Mouse (Mus musculus): ENCODE results near the gene Olfr1184. TPM values are rescaled to one million over a fixed set of nuclear protein-coding genes. Genes with fewer than 3 reads are reported as not detected.

Gene Olfr1184
- polyA plus RNA-seq (2015; fragmentation: Nextera tagmentation; extraction: Ambion mirVana), result not detected in 2 replicates

DNA sequence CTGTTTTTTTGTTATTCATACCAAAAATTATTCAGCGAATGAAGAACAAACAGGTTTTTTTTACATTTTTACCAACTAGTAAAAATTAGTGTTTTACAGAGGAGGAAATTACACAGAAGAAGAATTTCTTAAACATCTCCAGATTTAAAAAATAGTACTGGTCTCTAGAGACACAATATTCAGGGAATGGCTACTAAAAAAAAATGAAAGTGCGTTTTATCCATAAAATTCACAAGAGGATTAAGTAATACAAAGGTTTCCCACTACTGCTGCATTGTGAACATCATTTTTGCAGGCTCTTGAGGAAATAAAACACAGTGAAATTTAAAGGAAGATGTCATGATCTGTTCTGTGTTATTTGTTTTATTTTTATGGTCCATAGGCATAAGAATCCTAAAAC, at the start of gene Olfr1184:
TSS of gene Olfr1184 (plus strand) at position 301 of the 400 bp plus-strand sequence.

DNA sequence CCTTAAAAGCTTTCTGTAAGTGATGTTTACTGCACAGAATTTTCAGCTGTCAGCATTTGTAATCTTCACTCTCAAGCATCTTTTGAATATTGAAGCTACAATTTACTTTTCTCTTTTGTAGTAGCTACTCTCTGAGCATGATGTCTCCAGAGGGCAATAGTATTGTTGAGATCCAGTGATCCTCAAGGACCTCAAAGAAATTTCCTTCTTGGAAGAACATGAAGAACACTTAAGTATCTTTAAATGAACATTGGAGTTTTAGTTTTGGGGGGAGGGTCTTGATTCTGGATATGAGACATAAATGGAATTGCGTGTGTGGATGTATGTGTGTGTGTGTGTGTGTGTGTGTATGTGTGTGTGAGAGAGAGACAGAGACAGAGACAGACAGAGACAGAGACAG, 34.4 kb upstream of the Olfr1184 start, which contains the start of gene Gm13757:
TSS of gene Gm13757 (minus strand) at position 101 of the 400 bp plus-strand sequence.

DNA sequence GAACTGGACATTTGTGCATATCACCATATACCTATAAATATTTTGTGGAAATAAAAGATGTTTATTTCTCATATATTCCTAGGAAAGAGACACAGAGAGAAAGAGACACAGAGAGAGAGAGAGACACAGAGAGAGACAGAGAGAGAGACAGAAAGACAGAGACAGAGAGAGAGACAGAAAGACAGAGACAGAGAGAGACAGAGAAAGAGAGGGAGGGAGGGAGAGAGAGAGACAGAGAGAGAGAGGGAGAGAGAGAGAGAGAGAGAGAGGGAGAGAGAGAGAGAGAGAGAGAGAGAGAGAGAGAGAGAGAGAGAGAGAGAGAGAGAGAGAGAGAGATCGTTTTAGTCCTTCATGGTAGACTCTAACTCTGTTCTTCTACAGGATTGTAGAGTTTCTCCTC, 28.8 kb upstream of the Olfr1184 start, which contains the start of gene Olfr1183:
TSS of gene Olfr1183 (plus strand) at position 301 of the 400 bp plus-strand sequence.

DNA sequence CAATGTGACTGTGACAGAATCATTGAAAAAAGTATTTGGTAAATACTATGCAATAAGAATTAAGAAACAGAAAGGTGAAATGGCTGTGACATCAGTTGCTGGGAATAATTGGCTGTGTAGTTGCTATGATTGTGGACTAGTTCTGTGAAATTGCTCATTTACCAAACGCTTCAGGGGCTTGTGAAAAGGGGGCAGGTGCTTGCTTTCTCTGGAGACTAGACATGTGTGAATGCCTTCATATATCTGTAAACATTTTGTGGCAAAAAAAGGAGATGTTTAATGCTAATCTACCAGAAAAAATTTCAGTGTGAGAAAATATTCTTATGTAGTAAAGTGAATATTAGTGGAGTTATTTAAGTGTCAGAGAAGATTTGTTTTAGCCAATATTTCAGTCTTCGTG, 9.6 kb downstream of the Olfr1184 start, which contains the start of gene Olfr1185-ps1:
TSS of gene Olfr1185-ps1 (plus strand) at position 301 of the 400 bp plus-strand sequence.

DNA sequence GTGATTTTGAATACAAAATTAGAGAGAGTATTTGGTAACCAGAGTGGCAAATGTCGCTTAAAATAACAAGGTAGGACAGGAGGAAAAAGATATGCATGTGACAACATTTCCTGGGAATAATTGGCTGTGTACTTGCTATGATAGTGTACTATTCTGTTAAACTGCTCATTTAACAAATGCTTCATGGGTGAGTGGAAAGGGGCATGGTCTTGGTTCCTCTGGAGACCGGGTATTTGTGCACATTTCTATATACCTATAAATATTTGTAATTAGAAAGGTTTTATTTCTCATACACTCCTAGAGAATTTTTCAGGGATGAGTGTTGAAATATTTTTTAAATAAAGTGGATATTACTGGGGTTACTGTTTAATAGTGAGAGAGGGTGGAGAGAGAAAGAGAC, 34.9 kb downstream of the Olfr1184 start, which contains the start of gene Olfr1186:
TSS of gene Olfr1186 (plus strand) at position 301 of the 400 bp plus-strand sequence.

Other genes with a start within 250 kb of the Olfr1184 start
- gene Olfr1173, start 203.7 kb upstream of the Olfr1184 start, polyA plus RNA-seq (2015; fragmentation: Nextera tagmentation; extraction: Ambion mirVana), result not detected in 2 replicates
- not detected in 2 replicates for gene Olfr1174-ps, start 168.5 kb upstream of the Olfr1184 start, polyA plus RNA-seq (2015; fragmentation: Nextera tagmentation; extraction: Ambion mirVana)
- not detected in 2 replicates for gene Olfr1175-ps, start 156.4 kb upstream of the Olfr1184 start, polyA plus RNA-seq (2015; fragmentation: Nextera tagmentation; extraction: Ambion mirVana)
- gene Olfr1176, start 146.9 kb upstream of the Olfr1184 start, polyA plus RNA-seq (2015; fragmentation: Nextera tagmentation; extraction: Ambion mirVana), result not detected in 2 replicates
- not detected in 2 replicates for gene Olfr1177-ps, start 137.1 kb upstream of the Olfr1184 start, polyA plus RNA-seq (2015; fragmentation: Nextera tagmentation; extraction: Ambion mirVana)
- not detected in 2 replicates for gene Olfr1178, start 96.5 kb upstream of the Olfr1184 start, polyA plus RNA-seq (2015; fragmentation: Nextera tagmentation; extraction: Ambion mirVana)
- gene Olfr1179, start 77.1 kb upstream of the Olfr1184 start, polyA plus RNA-seq (2015; fragmentation: Nextera tagmentation; extraction: Ambion mirVana), result not detected in 2 replicates
- gene Olfr1180, start 64.4 kb upstream of the Olfr1184 start, polyA plus RNA-seq (2015; fragmentation: Nextera tagmentation; extraction: Ambion mirVana), result not detected in 2 replicates
- gene Olfr1181, start 57.4 kb upstream of the Olfr1184 start, polyA plus RNA-seq (2015; fragmentation: Nextera tagmentation; extraction: Ambion mirVana), result not detected in 2 replicates
- not detected in 2 replicates for gene Gm13757, start 34.5 kb upstream of the Olfr1184 start, polyA plus RNA-seq (2015; fragmentation: Nextera tagmentation; extraction: Ambion mirVana)
- gene Olfr1183, start 28.7 kb upstream of the Olfr1184 start, polyA plus RNA-seq (2015; fragmentation: Nextera tagmentation; extraction: Ambion mirVana), result not detected in 2 replicates
- not detected in 2 replicates for gene Olfr1185-ps1, start 9.7 kb downstream of the Olfr1184 start, polyA plus RNA-seq (2015; fragmentation: Nextera tagmentation; extraction: Ambion mirVana)
- gene Olfr1186, start 35.0 kb downstream of the Olfr1184 start, polyA plus RNA-seq (2015; fragmentation: Nextera tagmentation; extraction: Ambion mirVana), result not detected in 2 replicates
- not detected in 2 replicates for gene Olfr1188, start 73.3 kb downstream of the Olfr1184 start, polyA plus RNA-seq (2015; fragmentation: Nextera tagmentation; extraction: Ambion mirVana)
- not detected in 2 replicates for gene Olfr1189, start 102.9 kb downstream of the Olfr1184 start, polyA plus RNA-seq (2015; fragmentation: Nextera tagmentation; extraction: Ambion mirVana)
- gene Olfr1191-ps1, start 156.9 kb downstream of the Olfr1184 start, polyA plus RNA-seq (2015; fragmentation: Nextera tagmentation; extraction: Ambion mirVana), result not detected in 2 replicates
- not detected in 2 replicates for gene Olfr1192-ps1, start 164.9 kb downstream of the Olfr1184 start, polyA plus RNA-seq (2015; fragmentation: Nextera tagmentation; extraction: Ambion mirVana)
- not detected in 2 replicates for gene Olfr1193, start 192.0 kb downstream of the Olfr1184 start, polyA plus RNA-seq (2015; fragmentation: Nextera tagmentation; extraction: Ambion mirVana)
- not detected in 2 replicates for gene Olfr1195, start 205.6 kb downstream of the Olfr1184 start, polyA plus RNA-seq (2015; fragmentation: Nextera tagmentation; extraction: Ambion mirVana)
- not detected in 2 replicates for gene Olfr1196, start 221.0 kb downstream of the Olfr1184 start, polyA plus RNA-seq (2015; fragmentation: Nextera tagmentation; extraction: Ambion mirVana)
- gene Olfr1197, start 248.8 kb downstream of the Olfr1184 start, polyA plus RNA-seq (2015; fragmentation: Nextera tagmentation; extraction: Ambion mirVana), result not detected in 2 replicates

Data from skeletal muscle tissue, postnatal 0 days (tissue).